Comparison of ENCODE assay signal across 8 mouse cellular contexts in the genomic region with DNA sequence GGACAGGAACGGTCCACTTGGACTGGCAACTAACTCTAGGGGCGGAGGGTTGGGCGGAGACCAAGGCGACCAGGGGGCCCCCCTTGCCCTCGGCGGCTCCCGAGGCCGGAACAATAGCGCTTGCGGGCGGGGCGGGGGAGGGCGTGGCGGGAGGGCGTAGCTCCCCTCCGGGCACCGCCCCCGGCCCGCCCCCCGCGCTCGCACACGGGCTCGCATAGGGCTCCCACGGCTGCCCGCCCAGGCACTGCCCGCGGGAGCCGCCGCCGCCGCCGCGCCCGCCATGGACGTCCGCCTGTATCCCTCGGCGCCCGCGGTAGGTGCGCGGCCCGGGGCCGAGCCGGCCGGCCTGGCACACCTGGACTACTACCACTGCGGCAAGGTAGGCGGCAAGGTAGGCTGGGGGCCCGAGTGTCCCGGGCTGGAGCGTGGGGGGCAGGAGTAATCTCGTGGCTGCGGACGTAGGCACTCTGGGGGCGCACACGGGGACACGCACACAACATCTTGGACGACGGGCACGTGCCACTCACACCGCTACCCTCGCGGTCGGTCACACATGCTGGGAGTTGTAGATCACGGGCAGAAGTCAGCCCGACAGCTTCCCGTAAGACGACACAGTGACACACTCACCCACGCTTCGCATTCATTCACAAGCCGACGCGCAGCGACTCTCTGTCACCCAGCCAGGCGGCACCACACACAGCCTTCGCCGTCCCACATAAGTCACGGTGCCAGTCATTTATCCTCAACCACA. TPM values are rescaled to one million over a fixed set of nuclear protein-coding genes. Genes with fewer than 3 reads are reported as not detected.
DNase-seq lines count a peak whose midpoint lies in the region; ATAC-seq and TF ChIP-seq lines count a peak whose summit lies in the region.

TSS of gene Tox2 (plus strand) at position 242 of the 751 bp plus-strand sequence.

- TF ChIP-seq CTCF in kidney, postnatal 0 days (IDR thresholded peaks at IDR 0.05; ENCODE audit: low read depth), result no peak
- TF ChIP-seq CTCF in testis, adult 2 months (IDR thresholded peaks at IDR 0.05; ENCODE audit: control insufficient read depth, insufficient read depth, insufficient replicate concordance, low read depth, low read length), result no peak

- under 1% methylated on average over 77 of the region's 79 CpGs for WGBS in embryonic facial prominence, embryonic 10.5 days
- WGBS in heart, embryonic 13.5 days, result under 1% methylated on average over 47 of the region's 79 CpGs
- under 1% methylated on average over 78 of the region's 79 CpGs for WGBS in kidney, postnatal 0 days
- WGBS in limb, embryonic 14.5 days, result under 1% methylated on average over 44 of the region's 79 CpGs
- under 1% methylated on average over 68 of the region's 79 CpGs for WGBS in midbrain, embryonic 13.5 days

- peaks cover 46% of the 10 kb centered on the region for H3K4me1 ChIP-seq in embryonic facial prominence, embryonic 10.5 days
- H3K4me1 ChIP-seq in heart, embryonic 13.5 days, result peaks cover 34% of the 10 kb centered on the region
- peaks cover 8% of the 10 kb centered on the region; the same call in 1 of the 2 replicates for H3K4me1 ChIP-seq in kidney, postnatal 0 days (replicated peaks; ENCODE audit: insufficient read depth, low read length)
- H3K4me1 ChIP-seq in limb, embryonic 14.5 days (ENCODE audit: control insufficient read depth, insufficient read depth, low read length), result peaks cover 17% of the 10 kb centered on the region
- peaks cover 40% of the 10 kb centered on the region for H3K4me1 ChIP-seq in midbrain, embryonic 13.5 days (replicated peaks)
- H3K4me1 ChIP-seq in testis, adult 2 months (ENCODE audit: control insufficient read depth, insufficient read depth, low read length), result peaks cover 21% of the 10 kb centered on the region

- H3K36me3 ChIP-seq in embryonic facial prominence, embryonic 10.5 days (replicated peaks), result no peaks in the 10 kb centered on the region
- H3K36me3 ChIP-seq in heart, embryonic 13.5 days, result no peaks in the 10 kb centered on the region
- no peaks in the 10 kb centered on the region for H3K36me3 ChIP-seq in kidney, postnatal 0 days (ENCODE audit: insufficient read depth, low read length)
- no peaks in the 10 kb centered on the region for H3K36me3 ChIP-seq in limb, embryonic 14.5 days (ENCODE audit: control insufficient read depth, insufficient read depth, low read length)
- H3K36me3 ChIP-seq in midbrain, embryonic 13.5 days, result no peaks in the 10 kb centered on the region
- no peaks in the 10 kb centered on the region for H3K36me3 ChIP-seq in testis, adult 2 months (ENCODE audit: control insufficient read depth, insufficient read depth, low read length)

- H3K9ac ChIP-seq in heart, embryonic 13.5 days, result peak within 1 kb of the TSS; percentile 80
- H3K9ac ChIP-seq in kidney, postnatal 0 days (ENCODE audit: low read depth, low read length), result no peak within 1 kb of the TSS
- H3K9ac ChIP-seq in limb, embryonic 14.5 days (ENCODE audit: low read depth, low read length, severe bottlenecking), result peak within 1 kb of the TSS; percentile 52
- peak within 1 kb of the TSS; percentile 84 for H3K9ac ChIP-seq in midbrain, embryonic 13.5 days (replicated peaks)

- H3K27ac ChIP-seq in embryonic facial prominence, embryonic 10.5 days (replicated peaks), result peak within 1 kb of the TSS; percentile 84
- H3K27ac ChIP-seq in heart, embryonic 13.5 days (replicated peaks), result peak within 1 kb of the TSS; percentile 62
- H3K27ac ChIP-seq in kidney, postnatal 0 days, result no peak within 1 kb of the TSS
- no peak within 1 kb of the TSS for H3K27ac ChIP-seq in limb, embryonic 14.5 days (replicated peaks; ENCODE audit: low read depth, low read length)
- peak within 1 kb of the TSS; percentile 79 for H3K27ac ChIP-seq in midbrain, embryonic 13.5 days
- no peak within 1 kb of the TSS for H3K27ac ChIP-seq in testis, adult 2 months (ENCODE audit: control insufficient read depth, insufficient read depth, low read depth, low read length)

- peak; percentile 18 for DNase-seq in kidney, adult 18-20 months
- DNase-seq in kidney, adult 11 months, result no peak
- DNase-seq in embryonic facial prominence, embryonic 10.5 days (ENCODE audit: low spot score), result peak; percentile 84
- DNase-seq in kidney, postnatal 0 days (ENCODE audit: low spot score), result no peak
- DNase-seq in limb, embryonic 14.5 days (ENCODE audit: low spot score), result peak; percentile 22

- peaks cover 58% of the 10 kb centered on the region for H3K27me3 ChIP-seq in embryonic facial prominence, embryonic 10.5 days (replicated peaks; ENCODE audit: low read depth, poor library complexity, severe bottlenecking)
- H3K27me3 ChIP-seq in heart, embryonic 13.5 days (replicated peaks), result peaks cover 51% of the 10 kb centered on the region
- peaks cover 42% of the 10 kb centered on the region for H3K27me3 ChIP-seq in kidney, postnatal 0 days (ENCODE audit: insufficient read depth, low read length)
- H3K27me3 ChIP-seq in limb, embryonic 14.5 days (ENCODE audit: control insufficient read depth, insufficient read depth, low read length), result peaks cover 44% of the 10 kb centered on the region
- peaks cover 13% of the 10 kb centered on the region; the same call in 1 of the 2 replicates for H3K27me3 ChIP-seq in midbrain, embryonic 13.5 days
- no peaks in the 10 kb centered on the region; the same call in 1 of the 2 replicates for H3K27me3 ChIP-seq in testis, adult 2 months (ENCODE audit: control insufficient read depth, insufficient read depth, low read length)

- no peak for TF ChIP-seq POLR2A in limb, embryonic 14.5 days (IDR thresholded peaks at IDR 0.05; ENCODE audit: borderline replicate concordance, extremely low read depth, insufficient read depth, insufficient read length)
- TF ChIP-seq POLR2A in testis, adult 2 months (IDR thresholded peaks at IDR 0.05; ENCODE audit: control insufficient read depth, low read depth, low read length), result no peak

- peak within 1 kb of the TSS; percentile 97 for H3K4me2 ChIP-seq in heart, embryonic 13.5 days
- peak within 1 kb of the TSS; percentile 75 for H3K4me2 ChIP-seq in kidney, postnatal 0 days (ENCODE audit: low read length)
- H3K4me2 ChIP-seq in limb, embryonic 14.5 days (replicated peaks; ENCODE audit: low read depth, low read length, severe bottlenecking), result peak within 1 kb of the TSS; percentile 86
- peak within 1 kb of the TSS; percentile 80 for H3K4me2 ChIP-seq in midbrain, embryonic 13.5 days (replicated peaks)

- H3K9me3 ChIP-seq in embryonic facial prominence, embryonic 10.5 days, result peaks cover 12% of the 10 kb centered on the region; the same call in 1 of the 2 replicates
- H3K9me3 ChIP-seq in heart, embryonic 13.5 days, result 0 out of 2 replicates have a peak, but pooled peaks cover 8% of the 10 kb centered on the region
- H3K9me3 ChIP-seq in kidney, postnatal 0 days (replicated peaks; ENCODE audit: low read length), result no peaks in the 10 kb centered on the region; the same call in 1 of the 2 replicates
- H3K9me3 ChIP-seq in limb, embryonic 14.5 days (ENCODE audit: control insufficient read depth, low read length), result peaks cover 16% of the 10 kb centered on the region; the same call in 1 of the 2 replicates
- 0 out of 2 replicates have a peak, but pooled peaks cover 4% of the 10 kb centered on the region for H3K9me3 ChIP-seq in midbrain, embryonic 13.5 days

- ATAC-seq in heart, embryonic 13.5 days (ENCODE audit: extremely low read depth, insufficient number of reproducible peaks, low FRiP score, low TSS enrichment), result peak; percentile 67; the same call in 1 of the 2 replicates
- peak; percentile 52; the same call in 1 of the 2 replicates for ATAC-seq in kidney, postnatal 0 days (replicated peaks; ENCODE audit: low FRiP score, low read depth)
- ATAC-seq in limb, embryonic 14.5 days (ENCODE audit: low FRiP score, low read depth), result peak; percentile 78
- peak; percentile 85 for ATAC-seq in midbrain, embryonic 13.5 days

- peak within 1 kb of the TSS; percentile 62 for H3K4me3 ChIP-seq in embryonic facial prominence, embryonic 10.5 days
- H3K4me3 ChIP-seq in heart, embryonic 13.5 days, result peak within 1 kb of the TSS; percentile 64
- peak within 1 kb of the TSS; percentile 42 for H3K4me3 ChIP-seq in kidney, postnatal 0 days (replicated peaks; ENCODE audit: low read depth, low read length)
- peak within 1 kb of the TSS; percentile 48 for H3K4me3 ChIP-seq in limb, embryonic 14.5 days (replicated peaks; ENCODE audit: low read length)
- peak within 1 kb of the TSS; percentile 70 for H3K4me3 ChIP-seq in midbrain, embryonic 13.5 days (replicated peaks)
- H3K4me3 ChIP-seq in testis, adult 2 months (ENCODE audit: control insufficient read depth, low read depth, low read length), result peak within 1 kb of the TSS; percentile 37

RNA-seq across cellular contexts. Expression of gene Tox2, which starts in this region (rescaled TPM):
- 16.3 and 17.8 TPM in 2 replicates for polyA plus RNA-seq in embryonic facial prominence, embryonic 10.5 days (2016; fragmentation: Nextera tagmentation; extraction: Ambion mirVana)
- polyA plus RNA-seq in heart, embryonic 13.5 days (2015; fragmentation: Nextera tagmentation; extraction: Ambion mirVana), result 2.5 and 3.6 TPM in 2 replicates
- polyA plus RNA-seq in kidney, postnatal 0 days (2015; fragmentation: Nextera tagmentation; extraction: Ambion mirVana), result 0.61 and 1.1 TPM in 2 replicates
- 10.3 and 17.1 TPM in 2 replicates for polyA plus RNA-seq in limb, embryonic 14.5 days (2012; rRNA removed)
- polyA plus RNA-seq in limb, embryonic 14.5 days (2014; fragmentation: Nextera tagmentation; extraction: Ambion mirVana), result 4.8 and 5.6 TPM in 2 replicates
- polyA plus RNA-seq in midbrain, embryonic 13.5 days (2015; fragmentation: Nextera tagmentation; extraction: Ambion mirVana), result 38.8 and 44.2 TPM in 2 replicates
- polyA plus RNA-seq in testis, adult 2 months (2012; rRNA removed), result 9.3 and 14.6 TPM in 2 replicates

Comparison
In these comparisons a context has a peak if more than half of its experiments do, and no peak if none do; other contexts are left out.
1. DNase-seq: peak in kidney, adult 18-20 months (single experiment), embryonic facial prominence, embryonic 10.5 days (single experiment) and limb, embryonic 14.5 days (single experiment); none in kidney, adult 11 months (single experiment) and kidney, postnatal 0 days (single experiment).
2. H3K27ac ChIP-seq: peak in embryonic facial prominence, embryonic 10.5 days (single experiment), heart, embryonic 13.5 days (single experiment) and midbrain, embryonic 13.5 days (single experiment); none in kidney, postnatal 0 days (single experiment), limb, embryonic 14.5 days (single experiment) and testis, adult 2 months (single experiment).
3. Peak in every context shown above with its lines, with median percentiles within 50 percentile points of each other: H3K4me3 ChIP-seq, ATAC-seq and H3K4me2 ChIP-seq.